Mouse (Mus musculus) CH12F3 (cell line): ENCODE results near the gene Eps8.

ENCODE experiments used
- in situ Hi-C: fragments of 300-500 bp; cut with MboI; formaldehyde crosslinking; loops from 2 replicates; pipeline ENCODE4 v1.14.3; 2020; ENCODE audit warnings: low sequenced_read_pairs

Eps8 gene

GRCm38 (mm10) chr6:137628715-137629114 lies 26.0 kb downstream of the Eps8 start:
- in situ Hi-C loops: no loop called here

- in situ Hi-C loops: no loop called here
Measured at GRCm38 (mm10) chr6:137621021-137621420, 33.7 kb downstream of the Eps8 start.

GRCm38 (mm10) chr6:137613903-137614302 lies 40.8 kb downstream of the Eps8 start:
- in situ Hi-C loops: no loop called here

- in situ Hi-C loops: no loop called here
Measured at GRCm38 (mm10) chr6:137612071-137612547, 42.6 kb downstream of the Eps8 start.

GRCm38 (mm10) chr6:137608160-137608930 lies 46.3 kb downstream of the Eps8 start:
- in situ Hi-C loops: no loop called here

GRCm38 (mm10) chr6:137606541-137606940 lies 48.1 kb downstream of the Eps8 start:
- in situ Hi-C loops: no loop called here

GRCm38 (mm10) chr6:137604417-137605248 lies 50.0 kb downstream of the Eps8 start:
- in situ Hi-C loops: no loop called here

GRCm38 (mm10) chr6:137598306-137598705 lies 56.4 kb downstream of the Eps8 start:
- in situ Hi-C loops: no loop called here

GRCm38 (mm10) chr6:137597442-137598058 lies 57.1 kb downstream of the Eps8 start:
- in situ Hi-C loops: no loop called here

GRCm38 (mm10) chr6:137592582-137592981 lies 62.1 kb downstream of the Eps8 start:
- in situ Hi-C loops: no loop called here

GRCm38 (mm10) chr6:137589245-137589618 lies 65.4 kb downstream of the Eps8 start:
- in situ Hi-C loops: no loop called here

- in situ Hi-C loops: no loop called here
Measured at GRCm38 (mm10) chr6:137588481-137589244, 66.0 kb downstream of the Eps8 start.

- in situ Hi-C loops: no loop called here
Measured at GRCm38 (mm10) chr6:137587866-137588265, 66.8 kb downstream of the Eps8 start.

- in situ Hi-C loops: no loop called here
Measured at GRCm38 (mm10) chr6:137585229-137585628, 69.4 kb downstream of the Eps8 start.

- in situ Hi-C loops: no loop called here
Measured at GRCm38 (mm10) chr6:137583056-137583455, 71.6 kb downstream of the Eps8 start.

- in situ Hi-C loops: no loop called here
Measured at GRCm38 (mm10) chr6:137582207-137582889, 72.3 kb downstream of the Eps8 start.

- in situ Hi-C loops: no loop called here
Measured at GRCm38 (mm10) chr6:137581331-137582010, 73.2 kb downstream of the Eps8 start.

GRCm38 (mm10) chr6:137580503-137580902 lies 74.2 kb downstream of the Eps8 start:
- in situ Hi-C loops: no loop called here

- in situ Hi-C loops: no loop called here
Measured at GRCm38 (mm10) chr6:137576670-137577371, 77.9 kb downstream of the Eps8 start.
